Mouse (Mus musculus) gastrocnemius, postnatal 14 days (tissue): ENCODE data around the gene Vps11. TPM values are rescaled to one million over a fixed set of nuclear protein-coding genes. Genes with fewer than 3 reads are reported as not detected.
"Not testable (repeated sequence)": the region's sequence is repeated elsewhere in the genome, so short reads cannot be mapped to it uniquely, and the experiment has no call there.

ENCODE experiments used
- DNase-seq: peaks from one replicate; pipeline ENCODE4 v3.0.0; 2021; ENCODE audit warnings: mixed read lengths
- intact Hi-C: fragments of 180-260 bp; cut with DNase I; formaldehyde crosslinking; loops from one replicate; pipeline ENCODE4 v1.15.1; 2025; ENCODE audit warnings: low total_unique reads
- total RNA-seq, 2 experiments: library from RNA; stranded (reverse); gene quantifications; 2 replicates each; pipeline ENCODE4 v1.2.3; 2021

Gene Vps11
- total RNA-seq, 2 experiments from 2014 or later = 15.6 to 16.9 TPM

DNA sequence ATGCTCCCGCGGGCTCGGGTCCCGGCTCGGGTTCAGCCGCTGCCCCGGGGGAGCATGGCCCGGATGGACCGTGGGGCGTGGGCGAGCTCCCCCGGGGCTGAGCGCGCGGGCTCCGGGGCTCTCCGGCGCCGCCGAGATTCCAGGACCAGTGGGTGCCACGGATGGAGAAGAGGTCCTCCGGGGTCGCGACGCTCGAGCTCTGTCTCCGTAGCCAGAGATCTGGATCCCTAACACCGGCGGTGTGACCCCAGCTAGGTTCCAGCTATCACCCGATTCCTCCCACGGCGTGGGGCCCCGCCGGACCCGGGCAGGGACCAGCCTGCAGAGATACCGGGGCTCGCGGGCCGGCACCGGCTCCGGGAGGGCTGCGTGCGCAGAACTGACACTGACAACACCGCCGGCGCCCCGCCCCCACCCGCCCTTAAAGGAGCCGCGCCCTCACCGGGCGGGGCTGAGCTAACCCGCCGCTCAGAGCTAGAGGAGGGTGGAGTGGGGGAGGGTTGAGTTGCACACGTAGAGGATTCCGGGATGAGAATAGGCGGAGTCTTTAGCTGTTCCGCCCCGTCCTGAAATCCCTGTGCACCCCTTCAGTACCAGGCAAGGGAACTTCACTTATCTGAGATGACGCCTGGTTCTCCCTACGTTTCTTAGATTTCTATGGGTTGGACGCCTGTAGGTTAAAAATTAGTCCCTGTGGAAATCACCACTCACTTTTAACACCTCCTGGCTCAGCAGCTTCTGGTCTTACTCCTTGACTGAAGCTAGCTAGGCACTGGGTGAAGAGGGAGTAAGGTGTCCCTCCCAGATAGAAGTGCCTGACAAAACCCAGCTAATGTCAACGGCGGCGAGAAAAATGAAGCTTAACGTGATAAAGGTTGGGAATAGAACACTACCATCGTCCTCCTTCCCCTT is 41.3 kb downstream of the Vps11 start, which contains the start of gene C2cd2l:
C2cd2l (minus strand) TSS at position 399 of the 912 bp plus-strand sequence.
- intact Hi-C loops = no loop called here

DNA sequence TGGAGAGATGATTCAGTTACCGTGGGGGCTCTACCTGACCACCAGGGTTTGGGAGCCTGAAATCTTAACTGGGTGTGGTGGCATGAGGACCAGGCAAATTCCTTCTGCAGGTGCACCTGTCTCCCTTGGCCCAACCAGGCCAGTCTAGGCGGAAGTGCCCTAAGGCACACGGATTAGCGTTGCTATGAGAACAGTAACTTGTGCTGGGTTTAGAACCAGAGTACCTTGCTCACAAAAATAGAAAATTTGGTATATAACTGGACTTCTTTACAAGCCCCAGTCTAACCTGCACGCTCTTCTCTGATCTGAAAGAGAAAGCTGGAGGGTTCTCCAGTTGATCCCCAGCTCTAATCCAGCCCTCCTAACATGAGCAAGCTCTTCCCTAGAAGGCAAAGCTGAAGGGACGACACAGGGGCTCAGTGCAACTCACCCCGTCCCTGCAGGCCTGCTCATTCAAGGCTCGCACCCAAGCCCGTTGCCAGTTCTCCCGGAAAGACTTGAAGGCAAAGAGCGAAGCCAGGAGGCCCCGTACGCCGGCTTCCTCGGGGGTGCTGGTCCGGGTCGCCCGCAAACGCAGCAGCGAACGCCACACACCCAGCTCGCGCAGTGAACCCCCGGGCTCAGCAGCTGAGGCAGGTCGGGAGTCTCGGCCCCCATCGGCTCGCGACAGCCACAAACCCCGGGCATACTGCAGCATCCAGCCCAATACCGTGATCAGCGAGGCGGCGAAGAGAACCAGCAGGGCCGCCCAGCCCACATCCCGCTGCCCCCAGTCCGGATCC is 42.2 kb downstream of the Vps11 start:
- DNase-seq = peak; percentile 33
- intact Hi-C loops = no loop called here

More for the DNA sequence above, 41.3 kb downstream of the Vps11 start, which contains the start of gene C2cd2l:
- DNase-seq = peak; percentile 92

DNA sequence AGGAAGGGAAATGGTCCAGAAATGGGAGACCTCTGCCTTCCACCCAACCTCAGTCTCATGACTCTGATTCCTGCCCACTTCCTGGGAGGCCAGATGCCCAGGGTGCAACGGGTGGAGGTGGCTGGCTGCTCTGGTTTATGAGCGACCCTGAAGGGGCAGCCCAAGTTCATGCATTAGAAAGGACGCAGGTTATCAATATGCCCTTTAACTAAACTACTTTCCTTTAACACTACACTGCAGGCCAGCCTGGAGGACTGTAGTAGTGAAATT is 42.7 kb downstream of the Vps11 start:
- intact Hi-C loops = no loop called here
- DNase-seq = no peak

DNA sequence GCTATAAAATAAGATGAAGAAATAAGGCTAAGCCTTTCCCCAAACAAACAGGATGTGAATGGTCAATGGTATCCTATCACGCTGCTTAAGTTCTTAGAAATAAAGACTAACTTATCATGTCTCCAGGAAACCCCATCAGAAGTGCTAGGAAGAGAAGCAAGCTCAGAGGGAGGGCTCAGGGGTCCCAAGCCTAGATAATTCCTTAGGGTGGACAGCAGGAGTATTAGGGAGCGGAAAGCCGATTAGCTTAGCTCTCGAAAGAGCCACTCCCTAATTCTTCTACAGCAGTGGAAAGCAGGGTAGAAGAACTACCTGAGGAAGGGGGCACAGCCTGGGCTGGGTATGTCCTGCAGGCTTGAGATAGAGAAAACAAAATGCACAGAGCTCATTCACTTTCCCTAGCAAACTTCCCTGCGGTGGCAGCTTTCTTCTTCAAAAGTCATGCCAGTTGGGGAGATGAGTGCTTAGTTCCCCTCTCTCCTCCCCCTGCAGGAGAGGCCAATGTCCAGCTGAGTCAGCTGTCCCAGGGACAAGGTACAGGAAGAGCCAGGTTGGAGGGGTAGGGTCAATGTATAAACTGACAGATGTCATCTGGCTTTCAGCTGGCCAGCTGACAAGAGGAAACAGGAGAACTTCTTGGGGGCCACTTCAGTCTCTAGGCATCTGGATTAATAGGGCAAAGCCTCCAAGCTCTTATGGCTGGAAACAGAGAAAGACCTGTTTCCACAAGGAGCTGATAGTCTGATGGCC is 43.2 kb downstream of the Vps11 start:
- intact Hi-C loops = no loop called here
- no peak for DNase-seq

DNA sequence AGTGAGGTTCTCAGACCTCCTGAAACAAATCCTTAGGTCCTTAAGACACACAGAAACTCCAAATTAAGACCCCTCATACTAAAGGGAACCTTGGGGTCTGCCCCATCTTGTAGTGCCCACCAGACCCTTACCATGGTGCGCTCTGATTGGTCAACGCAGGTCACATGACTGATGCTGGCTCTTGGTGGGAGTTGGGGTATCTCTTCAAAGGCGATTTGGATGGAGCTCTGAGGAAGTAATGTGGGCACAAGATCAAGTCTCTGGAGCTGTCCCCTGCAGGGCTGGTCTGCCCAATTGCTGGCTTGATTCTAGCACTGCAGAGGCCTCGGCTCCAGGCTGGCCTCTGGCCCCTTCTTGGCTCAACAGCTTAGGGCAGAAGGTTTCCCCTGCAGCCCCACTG is 44.0 kb downstream of the Vps11 start:
- intact Hi-C loops = no loop called here
- no peak for DNase-seq

DNA sequence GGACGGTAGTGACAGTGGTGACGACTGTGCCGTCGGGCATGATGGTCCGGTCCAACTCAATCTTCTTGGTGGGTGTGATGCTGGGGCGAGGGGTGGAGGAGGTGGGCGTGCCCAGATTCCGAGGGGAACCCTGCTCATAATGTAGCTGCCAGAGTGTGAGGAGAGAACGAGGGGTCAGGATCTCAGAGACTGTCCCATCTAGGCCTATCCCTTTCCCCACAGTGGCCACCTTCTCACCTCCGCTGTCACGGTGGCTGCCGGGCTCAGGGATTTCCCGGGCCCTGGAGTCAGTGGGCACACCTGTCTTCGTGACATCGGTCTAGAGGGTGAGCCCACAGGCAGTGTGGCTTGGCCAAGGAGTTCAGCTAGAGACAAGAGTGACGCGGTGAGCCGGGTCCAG is 46.6 kb downstream of the Vps11 start:
- intact Hi-C loops = no loop called here
- DNase-seq = no peak

DNA sequence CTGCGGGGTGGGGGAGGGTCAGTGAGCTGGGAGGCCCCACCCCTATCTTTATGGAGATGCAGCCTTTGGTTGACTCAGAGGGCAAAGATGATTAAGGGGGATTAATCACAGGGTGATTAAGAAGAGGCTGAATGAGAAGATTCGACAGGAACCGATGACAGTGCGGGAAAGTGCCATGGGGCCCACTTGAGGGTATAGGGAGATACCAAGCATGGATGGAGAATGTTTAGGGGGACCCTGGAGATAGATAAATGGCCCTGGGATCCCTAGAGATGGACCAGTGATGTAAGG is 47.3 kb downstream of the Vps11 start:
- intact Hi-C loops = no loop called here
- no peak for DNase-seq

DNA sequence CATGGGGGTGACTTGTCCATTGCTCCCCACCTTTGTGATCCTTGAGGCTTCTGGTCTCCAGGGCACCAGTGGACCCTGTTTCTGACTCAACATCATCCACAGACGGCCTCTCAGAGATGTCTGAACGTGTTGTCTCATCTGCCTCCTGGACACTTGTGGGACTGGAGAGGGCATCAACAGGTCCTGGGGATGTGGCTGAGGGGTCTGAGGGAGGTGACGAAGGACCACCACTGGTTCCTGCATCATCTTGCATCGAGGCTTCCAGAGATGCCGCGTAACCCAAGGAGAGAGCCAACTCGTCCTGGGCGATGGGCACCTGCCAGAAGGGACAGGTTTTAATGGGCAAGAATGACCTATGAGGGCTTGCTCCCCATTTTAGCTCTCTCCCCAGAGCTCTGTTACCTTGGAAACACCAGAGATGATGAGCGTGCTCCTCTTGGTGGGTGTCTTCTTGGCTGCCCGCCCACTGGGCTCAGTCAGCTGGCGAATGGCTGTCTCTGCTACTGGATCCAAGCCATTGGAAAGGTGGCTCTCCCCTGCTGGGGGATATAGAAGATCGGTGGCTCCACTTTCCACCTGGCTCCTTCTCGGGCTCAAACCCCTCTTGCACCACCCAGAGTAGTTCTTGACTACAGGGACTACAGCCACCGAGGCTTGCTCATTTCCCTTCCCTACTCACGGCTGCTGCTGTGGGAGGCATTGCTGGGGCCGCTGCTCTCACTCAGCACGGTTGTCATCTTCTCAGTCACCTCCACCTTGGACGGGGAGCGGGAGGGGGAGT is 47.8 kb downstream of the Vps11 start:
- no peak for DNase-seq
- intact Hi-C loops = no loop called here

DNA sequence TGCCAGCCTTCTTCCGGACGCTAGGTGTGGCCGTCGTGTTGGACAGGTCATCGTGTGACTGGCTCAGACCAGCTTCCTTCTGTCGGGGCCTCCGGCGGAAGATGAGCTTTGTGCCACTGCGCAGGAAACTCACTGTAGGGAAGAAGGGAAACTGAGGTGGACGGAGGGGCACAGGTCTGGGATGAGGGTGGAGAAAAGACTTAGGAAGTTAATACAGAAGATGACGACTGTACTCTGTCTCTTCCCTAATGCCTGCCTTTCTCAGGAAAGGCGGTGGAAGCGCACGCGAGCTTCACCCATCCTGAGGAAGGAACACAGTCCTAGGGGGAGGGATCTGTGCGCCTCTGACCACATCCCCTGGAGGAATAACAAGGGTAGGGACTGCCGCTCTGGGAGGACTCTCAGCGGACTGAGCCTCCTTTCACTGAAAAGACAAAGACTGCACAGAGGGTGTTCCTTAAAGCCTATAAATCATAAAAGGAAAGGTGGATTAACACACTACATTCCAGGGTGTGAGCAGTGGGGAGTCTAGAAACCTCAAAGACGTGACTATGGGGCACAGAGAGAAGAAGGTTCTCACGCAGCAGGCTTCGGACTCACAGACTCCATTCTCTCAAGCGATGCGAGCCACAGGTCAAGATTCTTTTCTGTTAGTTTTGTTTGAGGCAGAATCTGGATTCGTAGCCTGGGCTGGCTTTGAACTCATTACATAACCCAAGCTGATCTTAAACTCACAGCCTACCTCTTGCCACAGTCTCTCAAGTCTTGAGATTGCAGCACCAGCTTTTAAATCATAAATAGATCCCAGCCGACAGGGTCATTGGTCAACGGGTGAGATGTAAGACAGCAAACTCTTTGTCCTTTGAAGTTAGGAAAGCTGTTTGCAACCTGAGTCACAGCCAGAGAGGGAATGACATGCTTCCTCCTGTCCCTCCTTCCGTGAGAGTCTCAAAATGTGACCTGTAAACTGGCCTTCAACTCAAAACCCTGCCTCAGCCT is 50.0 kb downstream of the Vps11 start:
- no peak for DNase-seq
- intact Hi-C loops = no loop called here

DNA sequence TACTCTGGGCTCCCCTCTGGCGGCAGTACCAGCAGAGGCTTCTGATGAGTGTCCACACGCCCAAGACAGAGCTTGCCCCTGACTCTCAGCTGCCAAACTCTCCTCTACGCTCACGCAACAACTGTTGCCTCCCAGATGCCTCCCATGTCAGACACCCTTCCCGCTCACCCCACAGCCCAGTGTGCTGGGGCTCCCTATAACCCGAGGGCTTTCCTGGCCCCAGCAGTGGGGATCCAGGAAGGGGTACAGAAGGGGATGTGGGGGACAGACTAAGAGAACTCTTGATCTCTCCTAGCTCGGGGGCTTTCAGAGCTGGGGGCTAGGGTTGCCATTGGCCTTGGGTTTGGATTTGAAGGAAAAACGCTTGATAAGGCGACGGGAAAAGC is 50.7 kb downstream of the Vps11 start:
- intact Hi-C loops = no loop called here

DNA sequence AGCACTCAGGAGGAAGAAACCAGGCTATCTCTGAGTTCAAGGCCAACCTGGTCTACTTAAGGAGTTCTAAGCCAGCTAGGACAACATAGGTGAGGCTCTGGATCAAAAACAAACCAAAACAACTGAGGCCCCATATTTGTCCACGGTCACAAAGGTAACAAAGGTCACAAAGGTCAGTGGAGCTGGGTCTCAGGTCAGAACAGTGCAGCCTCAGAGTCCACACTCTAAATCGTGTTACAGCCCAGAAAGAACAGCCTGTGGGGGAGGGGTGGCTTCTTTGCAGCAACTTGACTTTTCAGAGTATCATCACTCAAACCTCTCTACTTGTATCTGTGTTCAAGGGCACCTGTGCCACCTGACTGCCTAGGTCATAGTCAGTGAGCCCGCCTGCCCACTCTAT is 51.7 kb downstream of the Vps11 start:
- no peak for DNase-seq

More for the DNA sequence above, 50.7 kb downstream of the Vps11 start:
- DNase-seq = no peak

DNA sequence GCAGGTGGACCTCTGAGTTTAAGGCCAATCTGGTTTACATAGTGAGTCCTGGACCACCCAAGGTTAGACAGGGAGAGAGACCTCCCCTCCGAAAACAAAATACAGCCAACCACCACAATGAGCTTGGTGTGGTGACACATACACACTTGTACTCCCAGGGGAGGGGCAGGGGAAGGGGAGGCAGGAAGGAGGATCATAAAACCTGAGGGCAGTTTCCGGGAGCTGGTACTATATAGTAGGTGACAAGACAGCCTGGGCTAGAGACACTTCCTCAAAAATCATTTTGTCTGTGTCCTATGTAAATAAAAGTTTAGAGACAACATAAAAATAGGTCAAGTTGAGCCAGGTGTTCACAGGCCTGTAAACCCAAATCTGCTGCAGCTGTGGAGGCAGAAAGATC is 54.2 kb downstream of the Vps11 start:
- DNase-seq = no peak
- intact Hi-C loops = no loop called here

More for the DNA sequence above, 51.7 kb downstream of the Vps11 start:
- intact Hi-C loops = no loop called here

DNA sequence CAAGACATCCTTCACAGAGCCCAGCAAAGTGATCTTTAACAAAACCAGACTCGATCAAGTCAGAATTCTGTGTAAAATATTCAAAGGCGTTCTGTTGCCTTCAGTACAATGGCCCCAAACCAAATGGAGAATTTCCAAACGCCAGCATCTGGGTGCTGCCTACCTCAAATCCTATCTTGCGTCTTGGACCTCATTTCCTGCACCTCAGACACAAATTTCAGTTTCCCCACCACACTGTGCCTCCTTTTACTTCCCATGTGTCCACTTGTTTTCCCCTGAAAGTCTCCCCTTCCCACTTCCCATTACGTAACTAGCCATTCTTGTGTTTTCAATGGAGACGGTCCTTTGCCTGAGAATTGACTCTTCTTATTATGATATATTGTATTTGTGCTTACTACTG is 54.9 kb downstream of the Vps11 start:
- intact Hi-C loops = no loop called here
- DNase-seq = no peak

DNA sequence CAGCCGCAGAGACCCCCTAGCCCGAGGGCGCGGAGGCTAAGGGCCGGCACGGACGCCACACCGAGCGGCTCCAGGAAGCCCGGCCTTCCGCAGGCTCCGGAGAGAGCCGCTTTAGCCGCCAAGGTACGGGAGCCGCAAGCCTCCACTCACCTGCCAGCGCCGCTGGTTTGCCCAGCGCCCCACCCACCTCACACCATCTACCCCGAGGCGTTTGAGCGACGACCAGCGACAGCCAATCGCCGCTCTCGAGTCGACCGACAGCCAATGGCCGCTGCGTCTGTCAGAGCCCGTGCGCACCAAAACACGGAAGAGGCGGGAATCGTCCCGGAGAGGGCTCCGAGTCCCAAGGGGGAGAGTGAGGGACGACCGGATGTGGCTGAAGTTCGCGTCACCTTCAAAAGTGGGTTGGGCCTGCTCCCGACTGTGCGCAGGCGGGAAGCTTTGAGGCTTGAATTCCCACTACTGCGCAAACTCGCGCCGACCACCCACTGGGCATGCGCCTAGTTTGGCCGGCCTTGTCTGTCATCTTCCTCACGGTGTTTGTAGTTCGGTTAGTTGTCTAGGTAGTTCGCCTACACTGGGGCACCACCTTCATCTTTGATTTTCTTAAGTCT is 55.9 kb downstream of the Vps11 start, which contains the start of gene Hinfp:
Hinfp (minus strand) TSS at position 206 of the 614 bp plus-strand sequence.
- intact Hi-C loops = no loop called here

DNA sequence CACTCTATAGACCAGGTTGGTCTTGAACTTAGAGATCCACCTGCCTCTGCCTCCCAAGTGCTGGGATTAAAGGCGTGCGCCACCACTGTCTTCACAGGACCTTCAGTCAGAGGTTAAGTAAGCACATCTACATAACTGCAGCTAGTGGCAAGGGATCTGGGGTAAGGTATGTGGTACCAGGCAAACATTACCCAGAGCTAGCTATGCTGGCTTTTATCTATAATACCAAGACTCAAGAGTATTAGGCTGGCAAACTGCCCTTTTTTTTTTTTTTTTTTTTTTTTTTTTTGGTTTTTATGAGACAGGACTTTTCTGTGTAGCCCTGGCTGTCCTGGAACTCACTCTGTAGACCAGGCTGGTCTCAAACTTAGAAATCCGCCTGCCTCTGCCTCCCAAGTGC is 61.5 kb downstream of the Vps11 start:
- intact Hi-C loops, DNase-seq: not testable (repeated sequence)

More for the DNA sequence above, 55.9 kb downstream of the Vps11 start, which contains the start of gene Hinfp:
- DNase-seq = peak; percentile 99
